Mouse (Mus musculus): ENCODE data around the gene Tmem262. TPM values are rescaled to one million over a fixed set of nuclear protein-coding genes. Genes with fewer than 3 reads are reported as not detected.

Tmem262 gene
- polyA plus RNA-seq, 1 experiment from 2014 or later: not detected

DNA sequence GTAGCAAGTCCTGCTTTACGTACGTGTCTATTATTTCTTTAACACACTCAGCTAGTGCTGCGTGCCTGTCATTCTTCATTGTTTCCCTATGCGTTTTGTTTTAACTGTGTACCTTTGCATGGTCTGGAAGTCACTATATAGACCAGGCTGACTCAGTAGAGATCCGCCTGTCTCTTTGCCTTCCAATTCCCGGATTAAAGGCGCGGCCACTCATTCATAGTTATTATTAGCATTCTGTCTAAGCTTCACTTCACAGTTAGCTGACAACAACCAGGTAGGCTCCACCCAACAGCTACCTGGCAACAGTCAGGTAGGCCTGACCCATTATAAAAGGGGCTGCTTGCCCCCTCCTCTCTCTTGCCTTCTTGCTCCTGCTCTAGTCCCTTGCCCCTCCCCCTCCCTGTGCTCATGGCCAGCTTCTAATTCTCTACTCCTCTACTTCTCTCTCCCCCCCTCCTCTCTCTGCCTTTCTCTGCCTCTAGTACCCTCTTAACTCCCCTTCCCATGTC, 38.9 kb downstream of the Tmem262 start:
- Histone ChIP-seq H3K27ac (peak overlapping the region; percentile 93), H3K9me3 (no peaks in the 10 kb centered on the region), H3K36me3 (replicated peaks) (peaks cover 16% of the 10 kb centered on the region), H3K4me2 (peak overlapping the region; percentile 94), H3K9ac (peak overlapping the region; percentile 75), H3K4me1 (peaks cover 29% of the 10 kb centered on the region), H3K27me3 (replicated peaks) (no peaks in the 10 kb centered on the region), H3K4me3 (peak overlapping the region; percentile 71)
- WGBS: 2% methylated on average over 8 of the region's 8 CpGs
- peak; percentile 61 for ATAC-seq (replicated peaks)

DNA sequence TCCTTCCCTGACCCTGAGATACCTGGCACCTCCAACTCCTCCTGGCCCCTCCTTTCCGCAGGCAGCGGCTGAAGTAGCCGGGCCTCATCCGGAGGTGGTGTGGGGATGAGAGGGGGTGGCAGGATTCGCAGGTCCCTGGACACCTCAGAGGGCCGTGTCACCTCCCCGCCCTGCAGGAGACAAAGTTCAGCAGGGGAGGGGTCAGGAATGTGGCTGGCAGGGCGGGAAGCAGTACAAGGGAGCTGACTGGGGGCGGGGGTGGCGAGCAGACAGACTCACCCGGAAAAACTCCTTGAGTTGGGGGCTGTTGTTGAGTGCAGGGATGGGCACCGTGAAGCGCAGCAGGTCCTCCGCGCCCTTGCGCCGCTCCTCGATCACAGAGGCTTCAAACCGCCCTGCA, 41.9 kb downstream of the Tmem262 start:
- peaks cover 27% of the 10 kb centered on the region for H3K4me1 ChIP-seq
- H3K27me3 ChIP-seq (replicated peaks): no peaks in the 10 kb centered on the region
- H3K36me3 ChIP-seq (replicated peaks): no peaks in the 10 kb centered on the region; the same call in 1 of the 2 replicates
- no peak for ATAC-seq (replicated peaks)
- no peak overlapping the region for H3K4me3 ChIP-seq
- H3K9me3 ChIP-seq: no peaks in the 10 kb centered on the region
- no peak overlapping the region for H3K9ac ChIP-seq
- WGBS: 32% methylated on average over 19 of the region's 19 CpGs
- H3K4me2 ChIP-seq: no peak overlapping the region
- no peak overlapping the region for H3K27ac ChIP-seq

DNA sequence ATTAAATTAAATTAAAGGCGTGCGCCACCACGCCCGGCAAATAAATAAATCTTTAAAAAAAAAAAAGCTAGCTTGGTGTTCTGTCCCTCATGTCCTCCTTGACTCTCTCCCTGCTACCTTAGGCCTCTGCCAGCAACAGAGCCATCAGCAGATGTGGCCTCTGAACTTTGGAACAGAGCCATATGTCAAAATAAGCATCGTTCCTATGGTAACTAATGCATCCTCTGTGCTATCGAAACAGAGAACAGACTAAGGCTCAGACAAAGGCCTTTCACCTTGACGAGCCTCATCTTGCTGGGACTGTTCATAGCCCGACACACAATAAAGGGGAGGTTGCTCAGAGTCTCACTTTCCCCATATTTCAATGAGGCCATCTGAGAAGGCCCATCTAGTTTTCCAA, 43.5 kb downstream of the Tmem262 start:
- Histone ChIP-seq H3K9me3 (no peaks in the 10 kb centered on the region), H3K27me3 (replicated peaks) (no peaks in the 10 kb centered on the region), H3K36me3 (replicated peaks) (no peaks in the 10 kb centered on the region; the same call in 1 of the 2 replicates), H3K4me2 (no peak overlapping the region), H3K9ac (no peak overlapping the region), H3K4me3 (no peak overlapping the region), H3K27ac (no peak overlapping the region), H3K4me1 (peaks cover 20% of the 10 kb centered on the region)
- ATAC-seq (replicated peaks): no peak
- 75% methylated on average over 8 of the region's 8 CpGs for WGBS

DNA sequence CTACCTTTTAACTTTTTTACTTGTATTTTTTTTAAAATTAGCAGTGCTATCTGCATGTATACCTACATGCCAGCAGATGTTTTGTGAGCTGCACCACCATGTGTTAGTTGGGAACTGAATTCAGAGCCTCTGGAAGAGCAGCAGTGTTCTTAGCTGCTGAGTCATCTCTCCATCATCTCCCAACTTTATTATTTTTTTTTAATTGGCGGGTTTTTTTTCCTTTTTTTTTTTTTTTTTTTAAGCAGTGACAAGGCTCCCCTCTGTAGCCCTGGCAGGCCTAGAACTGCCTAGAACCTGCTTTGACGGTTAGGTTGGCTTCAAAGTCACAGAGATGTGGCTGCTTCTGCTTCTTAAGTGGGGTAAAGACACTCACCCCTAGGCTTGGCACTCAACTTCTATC, 45.1 kb downstream of the Tmem262 start:
- Histone ChIP-seq H3K9ac (no peak overlapping the region), H3K4me2 (no peak overlapping the region), H3K27ac (no peak overlapping the region), H3K4me3 (no peak overlapping the region), H3K9me3 (no peaks in the 10 kb centered on the region), H3K4me1 (peaks cover 13% of the 10 kb centered on the region), H3K27me3 (replicated peaks) (no peaks in the 10 kb centered on the region), H3K36me3 (replicated peaks) (no peaks in the 10 kb centered on the region; the same call in 1 of the 2 replicates)
- ATAC-seq (replicated peaks): no peak
- whole genome bisulfite sequencing: 72% methylated on average over 2 of the region's 2 CpGs

DNA sequence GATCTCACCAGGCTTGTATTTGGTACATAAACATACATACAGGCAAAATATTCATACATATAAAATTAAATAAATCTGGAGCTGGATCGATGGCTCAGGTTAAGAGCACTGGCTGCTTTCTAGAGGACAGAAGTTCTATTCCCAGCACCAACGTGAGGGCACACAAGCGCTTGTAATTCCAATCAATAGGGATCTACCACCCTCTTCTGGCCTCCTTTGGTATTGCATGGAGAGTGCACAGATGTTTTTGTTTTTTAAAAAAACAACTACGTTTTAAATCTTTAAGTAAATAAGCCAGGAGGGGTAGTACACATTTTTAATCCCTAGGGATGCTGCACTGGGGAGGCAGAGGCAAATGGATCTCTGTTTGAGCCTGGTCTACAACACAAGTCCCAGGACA, 46.5 kb downstream of the Tmem262 start:
- H3K27me3 ChIP-seq (replicated peaks): no peaks in the 10 kb centered on the region
- ATAC-seq (replicated peaks): no peak
- no peak overlapping the region for H3K4me3 ChIP-seq
- H3K27ac ChIP-seq: no peak overlapping the region
- WGBS: 24% methylated on average over 4 of the region's 4 CpGs
- no peak overlapping the region for H3K9ac ChIP-seq
- H3K36me3 ChIP-seq (replicated peaks): no peaks in the 10 kb centered on the region
- no peaks in the 10 kb centered on the region for H3K9me3 ChIP-seq
- H3K4me1 ChIP-seq: peaks cover 12% of the 10 kb centered on the region
- no peak overlapping the region for H3K4me2 ChIP-seq

DNA sequence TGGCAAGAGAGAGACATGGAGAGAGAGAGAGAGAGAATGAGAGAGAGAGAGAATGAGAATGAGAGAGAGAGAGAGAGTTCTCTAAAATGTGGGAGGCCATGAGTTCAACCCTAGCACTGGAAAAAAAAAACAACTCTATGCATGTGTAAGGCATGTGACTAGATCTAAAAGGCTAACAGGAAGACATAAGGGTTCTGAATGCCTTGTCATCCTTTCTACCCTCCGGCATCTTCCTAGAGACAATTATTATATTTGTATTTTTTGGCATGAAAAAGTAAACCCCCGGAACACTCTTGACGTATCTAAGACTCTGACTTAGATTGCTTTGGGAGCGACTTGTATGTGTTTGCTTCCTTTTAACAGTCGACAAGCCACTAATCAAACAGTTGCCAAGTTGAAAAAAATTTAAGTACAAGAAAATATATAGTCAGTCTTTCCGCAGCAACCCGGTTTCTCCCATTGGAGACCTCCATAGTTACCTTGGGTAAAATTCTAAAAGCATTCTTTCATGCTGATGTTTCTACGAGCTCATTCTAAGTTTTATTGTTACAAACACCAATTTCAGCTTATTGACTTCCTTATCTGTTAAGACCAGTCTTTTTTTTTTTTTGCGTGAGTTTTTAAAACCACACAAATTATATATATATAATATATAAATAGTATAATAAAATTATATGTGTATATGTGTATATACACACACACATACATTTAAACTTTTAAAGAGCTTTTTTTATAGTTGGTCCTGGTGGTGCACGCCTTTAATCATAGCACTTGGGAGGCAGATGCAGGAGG, 47.2 kb downstream of the Tmem262 start:
- WGBS: 73% methylated on average over 10 of the region's 10 CpGs
- H3K36me3 ChIP-seq (replicated peaks): no peaks in the 10 kb centered on the region
- peaks cover 12% of the 10 kb centered on the region for H3K4me1 ChIP-seq
- H3K9ac ChIP-seq: 0 out of 2 replicates have a peak overlapping the region, but pooled peaks have one; percentile 67
- ATAC-seq (replicated peaks): no peak
- H3K4me2 ChIP-seq: peak overlapping the region; percentile 56
- H3K27me3 ChIP-seq (replicated peaks): no peaks in the 10 kb centered on the region
- H3K4me3 ChIP-seq: peak overlapping the region; percentile 55
- H3K27ac ChIP-seq: peak overlapping the region; percentile 93
- H3K9me3 ChIP-seq: no peaks in the 10 kb centered on the region

DNA sequence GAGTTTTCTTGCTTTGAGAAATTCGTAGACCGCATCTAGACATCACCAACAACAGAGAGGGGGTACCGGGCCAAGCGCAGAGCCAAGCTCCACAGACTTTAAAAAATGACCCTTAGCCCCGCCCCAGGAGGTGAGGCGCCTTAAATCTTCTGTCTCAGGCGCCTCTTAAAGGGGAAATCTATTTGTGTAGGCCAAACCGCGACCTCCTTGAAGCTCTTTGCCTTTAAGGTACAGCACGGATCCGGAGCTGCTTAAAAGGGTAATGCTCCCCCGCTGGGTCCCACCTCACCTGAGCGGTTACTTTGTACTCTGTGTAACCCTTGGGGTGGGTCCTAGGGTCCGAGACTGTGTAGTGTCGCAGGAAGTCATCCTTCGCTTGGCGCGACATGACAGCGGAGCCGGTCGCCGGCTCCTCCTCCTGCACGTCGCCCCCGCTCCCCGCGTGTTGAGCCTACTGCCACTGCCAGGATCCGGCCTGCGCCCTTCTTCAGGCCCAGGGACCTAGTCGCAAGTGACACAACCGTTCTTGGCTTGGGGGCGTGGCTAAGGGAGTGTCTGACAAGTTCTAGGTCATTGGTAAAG, 48.0 kb downstream of the Tmem262 start, which contains the start of gene Snx15:
Gene Snx15, minus strand, starts transcription at position 545 of the 582 bp plus-strand sequence.
- peak within 1 kb of the TSS; percentile 67 for H3K9ac ChIP-seq
- no peaks in the 10 kb centered on the region for H3K9me3 ChIP-seq
- ATAC-seq (replicated peaks): peak; percentile 95
- H3K4me2 ChIP-seq: peak within 1 kb of the TSS; percentile 56
- H3K27me3 ChIP-seq (replicated peaks): no peaks in the 10 kb centered on the region
- peak within 1 kb of the TSS; percentile 55 for H3K4me3 ChIP-seq
- H3K4me1 ChIP-seq: peaks cover 12% of the 10 kb centered on the region
- H3K36me3 ChIP-seq (replicated peaks): no peaks in the 10 kb centered on the region
- WGBS: under 1% methylated on average over 32 of the region's 32 CpGs
- H3K27ac ChIP-seq: peak within 1 kb of the TSS; percentile 93

Small RNA genes lying within 50 kb of the gene (microRNA-seq; reads per million reads assigned to microRNA genes)
- gene Mir6988: 3.3 reads per million, percentile 16 among the genes with 10 or more reads in this experiment

Other genes with a start within 250 kb of the Tmem262 start
- 16.1 and 19.2 TPM in 2 replicates for gene Frmd8, start 204.8 kb upstream of the Tmem262 start, polyA plus RNA-seq (2015; fragmentation: Nextera tagmentation; extraction: Ambion mirVana)
- gene Slc25a45, start 202.2 kb upstream of the Tmem262 start, polyA plus RNA-seq (2015; fragmentation: Nextera tagmentation; extraction: Ambion mirVana): 2.0 and 2.9 TPM in 2 replicates
- gene Tigd3, start 185.9 kb upstream of the Tmem262 start, polyA plus RNA-seq (2015; fragmentation: Nextera tagmentation; extraction: Ambion mirVana): 13.8 and 16.4 TPM in 2 replicates
- gene Dpf2, start 167.0 kb upstream of the Tmem262 start, polyA plus RNA-seq (2015; fragmentation: Nextera tagmentation; extraction: Ambion mirVana): 122 and 130 TPM in 2 replicates
- 16.3 and 16.7 TPM in 2 replicates for gene Cdc42ep2, start 155.2 kb upstream of the Tmem262 start, polyA plus RNA-seq (2015; fragmentation: Nextera tagmentation; extraction: Ambion mirVana)
- gene Pola2, start 115.8 kb upstream of the Tmem262 start, polyA plus RNA-seq (2015; fragmentation: Nextera tagmentation; extraction: Ambion mirVana): 25.3 and 25.4 TPM in 2 replicates
- gene Slc22a20, start 93.9 kb upstream of the Tmem262 start, polyA plus RNA-seq (2015; fragmentation: Nextera tagmentation; extraction: Ambion mirVana): not detected in 2 replicates
- 2.9 and 3.3 TPM in 2 replicates for gene Capn1, start 64.1 kb upstream of the Tmem262 start, polyA plus RNA-seq (2015; fragmentation: Nextera tagmentation; extraction: Ambion mirVana)
- 36.8 and 39.3 TPM in 2 replicates for gene Syvn1, start 33.5 kb upstream of the Tmem262 start, polyA plus RNA-seq (2015; fragmentation: Nextera tagmentation; extraction: Ambion mirVana)
- 62.5 and 65.1 TPM in 2 replicates for gene Mrpl49, start 22.2 kb upstream of the Tmem262 start, polyA plus RNA-seq (2015; fragmentation: Nextera tagmentation; extraction: Ambion mirVana)
- gene Fau, start 22.2 kb upstream of the Tmem262 start, polyA plus RNA-seq (2015; fragmentation: Nextera tagmentation; extraction: Ambion mirVana): 459 and 483 TPM in 2 replicates
- 30.8 and 34.7 TPM in 2 replicates for gene Znhit2, start 18.8 kb upstream of the Tmem262 start, polyA plus RNA-seq (2015; fragmentation: Nextera tagmentation; extraction: Ambion mirVana)
- 51.3 and 53.8 TPM in 2 replicates for gene Tm7sf2, start 11.7 kb upstream of the Tmem262 start, polyA plus RNA-seq (2015; fragmentation: Nextera tagmentation; extraction: Ambion mirVana)
- 100.0 and 102 TPM in 2 replicates for gene Vps51, start 2.8 kb upstream of the Tmem262 start, polyA plus RNA-seq (2015; fragmentation: Nextera tagmentation; extraction: Ambion mirVana)
- 1.3 and 1.5 TPM in 2 replicates for gene Gm28374, start 2.2 kb downstream of the Tmem262 start, polyA plus RNA-seq (2015; fragmentation: Nextera tagmentation; extraction: Ambion mirVana)
- 86.8 and 87.6 TPM in 2 replicates for gene Zfpl1, start 4.9 kb downstream of the Tmem262 start, polyA plus RNA-seq (2015; fragmentation: Nextera tagmentation; extraction: Ambion mirVana)
- gene Cdca5, start 5.0 kb downstream of the Tmem262 start, polyA plus RNA-seq (2015; fragmentation: Nextera tagmentation; extraction: Ambion mirVana): 5.1 and 7.2 TPM in 2 replicates
- not detected in 2 replicates for gene AC131692.1, start 14.4 kb downstream of the Tmem262 start, polyA plus RNA-seq (2015; fragmentation: Nextera tagmentation; extraction: Ambion mirVana)
- gene Naaladl1, start 25.7 kb downstream of the Tmem262 start, polyA plus RNA-seq (2015; fragmentation: Nextera tagmentation; extraction: Ambion mirVana): 0.41 and 0.53 TPM in 2 replicates
- gene Sac3d1, start 38.6 kb downstream of the Tmem262 start, polyA plus RNA-seq (2015; fragmentation: Nextera tagmentation; extraction: Ambion mirVana): 48.3 and 51.2 TPM in 2 replicates
- gene Snx15, start 48.3 kb downstream of the Tmem262 start, polyA plus RNA-seq (2015; fragmentation: Nextera tagmentation; extraction: Ambion mirVana): 59.1 and 65.6 TPM in 2 replicates
- 0.20 TPM in 1 of 2 replicates, not detected in the other for gene Batf2, start 61.0 kb downstream of the Tmem262 start, polyA plus RNA-seq (2015; fragmentation: Nextera tagmentation; extraction: Ambion mirVana)
- gene Arl2, start 61.5 kb downstream of the Tmem262 start, polyA plus RNA-seq (2015; fragmentation: Nextera tagmentation; extraction: Ambion mirVana): 146 and 150 TPM in 2 replicates
- gene Majin, start 104.4 kb downstream of the Tmem262 start, polyA plus RNA-seq (2015; fragmentation: Nextera tagmentation; extraction: Ambion mirVana): not detected in 2 replicates
- gene Gpha2, start 146.3 kb downstream of the Tmem262 start, polyA plus RNA-seq (2015; fragmentation: Nextera tagmentation; extraction: Ambion mirVana): not detected in 2 replicates
- 141 and 149 TPM in 2 replicates for gene Ppp2r5b, start 155.8 kb downstream of the Tmem262 start, polyA plus RNA-seq (2015; fragmentation: Nextera tagmentation; extraction: Ambion mirVana)
- gene Atg2a, start 161.6 kb downstream of the Tmem262 start, polyA plus RNA-seq (2015; fragmentation: Nextera tagmentation; extraction: Ambion mirVana): 16.1 and 16.4 TPM in 2 replicates
- gene Ehd1, start 196.7 kb downstream of the Tmem262 start, polyA plus RNA-seq (2015; fragmentation: Nextera tagmentation; extraction: Ambion mirVana): 107 and 111 TPM in 2 replicates
- gene Cdc42bpg, start 226.4 kb downstream of the Tmem262 start, polyA plus RNA-seq (2015; fragmentation: Nextera tagmentation; extraction: Ambion mirVana): 0.40 and 0.47 TPM in 2 replicates